Mouse (Mus musculus): ENCODE measurements around the gene Fmnl1.

Gene Fmnl1

DNA sequence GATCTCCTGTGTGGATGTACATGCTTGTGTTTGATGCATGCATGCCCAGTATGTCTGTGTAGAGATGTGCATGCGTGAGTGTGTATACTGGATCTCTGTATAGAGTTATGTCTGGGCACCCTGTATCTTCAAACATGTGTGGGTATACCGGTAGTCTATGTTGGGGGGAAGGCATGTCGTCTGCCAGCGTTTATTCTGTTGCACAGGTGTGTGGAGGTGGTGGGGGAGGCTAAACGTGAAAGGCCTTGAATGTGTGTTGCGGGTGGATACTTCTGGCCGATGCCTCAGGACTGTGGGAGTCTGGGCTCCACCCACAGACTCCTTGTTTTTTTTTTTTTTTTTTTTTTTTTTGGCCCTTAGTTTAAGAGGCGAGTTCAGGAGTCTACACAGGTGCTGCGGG, 10.4 kb downstream of the Fmnl1 start:
- DNase-seq (ENCODE audit: low spot score in 2 of 2) = no peak

DNA sequence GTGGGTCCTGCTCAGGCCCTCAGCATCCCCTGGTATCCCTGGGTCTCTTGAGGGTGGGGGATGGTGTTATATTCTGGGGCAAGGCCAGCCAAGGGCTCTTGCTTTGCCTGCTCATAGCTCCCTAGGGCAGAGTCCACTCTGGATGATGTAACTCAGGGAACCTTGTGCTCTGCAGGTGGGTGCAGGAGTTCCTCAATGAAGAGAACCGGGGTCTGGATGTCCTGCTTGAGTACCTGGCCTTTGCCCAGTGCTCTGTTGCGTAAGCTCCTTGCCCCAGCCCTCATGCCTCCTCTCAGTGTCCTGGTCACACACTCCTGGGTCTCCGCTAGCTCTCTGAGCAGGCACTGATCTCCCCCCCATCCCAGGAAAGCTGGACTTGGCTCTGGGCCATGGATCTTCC, 11.0 kb downstream of the Fmnl1 start:
- no peak for DNase-seq (ENCODE audit: low spot score in 2 of 2)

DNA sequence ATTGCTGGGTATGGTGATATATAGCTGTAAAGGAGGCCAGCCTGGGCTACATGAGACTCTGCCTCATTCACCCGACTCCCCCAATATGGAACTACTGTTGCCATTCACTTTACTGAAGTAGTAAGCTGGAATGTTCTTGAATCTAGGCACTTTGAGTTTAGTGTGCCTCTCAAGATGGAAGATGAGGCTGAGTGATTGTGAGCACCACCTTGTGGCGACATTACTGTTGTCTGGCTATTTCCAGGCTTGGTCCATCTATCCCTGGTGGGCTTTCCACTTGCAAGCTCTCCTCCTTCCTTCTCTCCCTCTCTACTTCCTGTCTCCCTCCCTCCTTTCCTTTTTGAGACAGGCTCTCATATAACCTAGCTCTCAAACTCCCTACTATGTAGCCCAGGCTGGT, 14.0 kb downstream of the Fmnl1 start:
- DNase-seq (ENCODE audit: low spot score in 2 of 2) = peak in 1 of 2 experiments; percentile 56

DNA sequence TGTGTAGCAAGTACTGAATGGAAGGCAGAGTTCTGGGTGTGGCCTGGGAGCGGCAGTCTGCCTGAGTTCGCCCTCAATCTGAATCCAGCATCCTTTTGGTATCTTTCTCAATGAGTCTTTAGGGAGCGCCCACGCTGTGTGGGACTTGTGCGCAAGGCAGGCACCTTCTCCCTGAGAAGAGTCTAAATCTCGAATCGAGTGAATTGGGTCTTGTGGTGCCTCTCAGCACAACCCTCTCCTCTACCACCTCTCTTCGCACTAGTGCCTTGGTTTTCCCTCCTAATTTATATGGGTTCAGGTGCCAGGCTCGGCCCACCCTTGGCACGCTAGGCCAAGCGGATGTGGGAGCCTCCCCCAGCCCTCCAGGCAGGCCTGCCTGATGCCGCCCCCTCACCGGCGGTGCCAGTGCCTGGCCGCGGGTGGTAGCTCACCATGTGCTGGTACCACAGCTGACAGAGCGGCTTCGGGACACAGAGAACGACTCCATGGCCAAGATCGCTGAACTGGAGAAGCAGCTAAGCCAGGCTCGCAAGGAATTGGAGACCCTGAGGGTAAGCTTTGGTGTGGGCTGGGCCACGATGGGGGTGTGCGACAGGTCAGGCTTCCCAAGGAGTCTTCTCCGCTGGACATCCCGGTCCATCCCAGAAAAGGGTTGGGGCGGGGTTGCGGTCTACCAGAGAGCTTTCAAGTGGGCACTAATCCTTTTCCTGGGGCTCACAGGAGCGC, 21.5 kb downstream of the Fmnl1 start:
- peak; percentile 77 to 84 for DNase-seq (ENCODE audit: low spot score in 2 of 2)

DNA sequence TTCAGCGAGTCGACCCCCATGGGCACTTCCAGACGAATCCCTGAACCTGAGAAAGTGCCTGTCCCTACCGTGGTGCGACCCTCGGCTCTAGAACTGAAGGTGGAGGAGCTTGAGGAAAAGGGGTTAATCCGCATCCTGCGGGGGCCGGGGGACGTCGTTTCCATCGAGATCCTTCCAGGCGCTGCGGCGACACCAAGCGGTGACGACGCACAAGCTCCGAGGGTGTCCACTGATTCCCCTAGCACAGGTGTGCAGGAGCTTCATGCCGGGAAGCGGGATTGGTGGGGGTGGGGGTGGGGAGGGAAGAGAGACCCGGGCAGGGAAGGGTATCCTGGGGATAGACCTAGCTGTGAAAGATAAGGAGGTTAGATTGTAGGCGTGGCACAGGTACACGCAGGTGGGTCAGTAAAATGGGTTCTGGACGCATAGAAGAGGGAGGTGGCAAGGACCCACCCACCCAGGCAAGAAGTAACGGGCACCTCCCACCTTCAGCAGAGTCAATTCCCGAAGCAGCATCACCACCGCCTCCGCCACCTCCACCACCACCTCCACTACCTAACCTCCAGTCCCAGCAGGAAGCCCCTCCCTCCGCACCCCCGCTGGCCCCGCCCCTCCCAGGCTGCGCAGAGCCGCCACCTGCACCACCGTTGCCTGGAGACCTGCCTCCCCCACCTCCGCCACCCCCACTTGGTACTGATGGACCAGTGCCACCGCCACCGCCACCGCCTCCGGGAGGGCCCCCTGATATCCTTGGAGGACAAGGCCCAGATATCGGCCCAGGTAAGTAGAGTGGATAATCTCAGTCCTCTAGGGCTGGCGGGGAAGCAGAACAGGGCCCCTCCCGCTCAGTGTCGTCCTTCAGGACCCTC, 22.3 kb downstream of the Fmnl1 start:
- peak; percentile 67 to 74 for DNase-seq (ENCODE audit: low spot score in 2 of 2)

DNA sequence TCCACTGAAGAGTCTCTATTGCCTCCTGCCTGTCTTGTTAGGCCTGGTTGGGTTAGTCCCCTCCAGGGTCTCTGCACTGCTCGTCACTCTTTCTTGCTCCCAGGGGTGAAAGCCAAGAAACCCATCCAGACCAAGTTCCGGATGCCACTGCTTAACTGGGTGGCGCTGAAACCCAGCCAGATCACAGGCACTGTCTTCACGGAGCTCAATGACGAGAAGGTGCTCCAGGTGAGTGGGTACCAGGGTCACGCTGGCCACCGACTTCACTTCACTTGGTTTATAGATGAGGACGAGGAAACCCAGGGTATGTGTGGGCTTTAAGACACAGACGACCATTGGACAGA, 22.9 kb downstream of the Fmnl1 start:
- peak in 1 of 2 experiments; percentile 28 for DNase-seq (ENCODE audit: low spot score in 2 of 2)

DNA sequence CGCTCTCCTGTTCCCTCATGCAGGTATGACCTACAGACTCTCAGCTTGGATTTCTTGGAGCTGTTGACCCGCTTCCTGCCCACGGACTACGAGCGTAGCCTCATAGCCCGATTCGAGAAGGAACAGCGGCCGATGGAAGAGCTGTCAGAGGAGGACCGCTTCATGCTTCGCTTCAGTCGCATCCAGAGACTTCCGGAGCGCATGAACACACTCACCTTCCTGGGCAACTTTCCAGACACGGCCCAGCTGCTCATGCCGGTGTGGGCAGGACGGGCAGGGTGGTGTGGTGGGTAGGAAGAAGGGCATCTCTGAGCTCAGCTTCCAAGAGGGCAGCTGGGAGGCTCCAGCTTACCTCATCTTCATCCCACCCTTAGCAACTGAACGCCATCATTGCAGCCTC, 24.3 kb downstream of the Fmnl1 start:
- DNase-seq (ENCODE audit: low spot score in 2 of 2) = no peak

DNA sequence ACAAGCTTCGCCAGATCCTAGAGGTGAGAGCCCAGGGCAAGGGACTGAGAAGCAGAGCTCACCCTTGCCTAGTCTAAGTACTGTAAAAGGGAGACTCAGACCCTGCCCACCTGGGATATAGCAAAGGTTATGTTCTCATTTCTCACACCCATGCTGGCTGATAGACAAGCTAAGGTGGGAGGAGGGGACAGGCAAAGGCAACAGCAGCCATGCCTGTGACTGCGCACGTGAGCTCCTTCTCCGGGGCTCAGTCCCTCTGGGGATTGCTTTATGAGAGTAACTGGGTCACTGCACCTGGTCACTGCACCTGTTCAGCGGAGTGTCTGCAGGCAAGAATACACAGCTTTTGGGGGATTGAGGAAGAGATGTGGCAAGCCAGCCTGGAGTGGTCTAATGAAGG, 24.7 kb downstream of the Fmnl1 start:
- no peak for DNase-seq (ENCODE audit: low spot score in 2 of 2)

DNA sequence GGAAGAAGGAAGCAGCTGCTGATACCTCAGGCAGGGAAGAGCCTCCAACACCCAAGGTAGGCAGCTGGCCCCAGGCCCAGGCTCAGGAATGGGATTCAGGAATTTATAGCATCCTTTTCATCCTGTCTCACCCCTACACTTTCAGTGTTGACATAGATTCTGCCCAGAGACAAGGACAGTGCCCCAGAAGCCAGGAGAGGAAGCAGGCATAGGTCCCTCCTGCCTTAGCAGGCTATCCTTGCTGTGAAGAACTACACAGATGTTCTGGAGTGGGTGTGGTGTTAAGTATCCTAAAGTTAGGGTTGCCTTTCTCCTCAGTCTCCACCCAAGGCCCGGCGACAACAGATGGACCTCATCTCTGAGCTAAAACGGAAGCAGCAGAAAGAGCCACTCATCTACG, 26.4 kb downstream of the Fmnl1 start:
- DNase-seq (ENCODE audit: low spot score in 2 of 2) = peak; percentile 67 to 81

DNA sequence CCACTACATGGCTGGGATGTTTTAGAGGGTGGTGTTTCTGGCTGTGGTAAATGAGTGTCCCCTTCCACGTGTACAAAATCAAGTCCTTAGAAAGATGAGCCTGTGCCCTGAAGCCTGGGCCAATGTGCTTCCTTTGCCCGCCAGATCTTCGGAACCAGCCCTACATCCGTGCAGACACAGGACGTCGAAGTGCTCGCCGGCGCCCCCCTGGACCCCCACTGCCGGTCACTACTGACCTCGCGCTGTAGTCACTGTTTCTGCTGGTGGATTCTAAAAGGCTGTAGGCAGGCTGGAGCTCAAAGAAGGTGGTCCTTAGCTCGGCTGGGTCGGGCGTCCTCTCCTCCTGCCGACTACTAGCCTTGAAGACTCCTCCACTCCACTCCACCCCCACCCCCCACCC, 27.4 kb downstream of the Fmnl1 start:
- DNase-seq (ENCODE audit: low spot score in 2 of 2) = no peak

DNA sequence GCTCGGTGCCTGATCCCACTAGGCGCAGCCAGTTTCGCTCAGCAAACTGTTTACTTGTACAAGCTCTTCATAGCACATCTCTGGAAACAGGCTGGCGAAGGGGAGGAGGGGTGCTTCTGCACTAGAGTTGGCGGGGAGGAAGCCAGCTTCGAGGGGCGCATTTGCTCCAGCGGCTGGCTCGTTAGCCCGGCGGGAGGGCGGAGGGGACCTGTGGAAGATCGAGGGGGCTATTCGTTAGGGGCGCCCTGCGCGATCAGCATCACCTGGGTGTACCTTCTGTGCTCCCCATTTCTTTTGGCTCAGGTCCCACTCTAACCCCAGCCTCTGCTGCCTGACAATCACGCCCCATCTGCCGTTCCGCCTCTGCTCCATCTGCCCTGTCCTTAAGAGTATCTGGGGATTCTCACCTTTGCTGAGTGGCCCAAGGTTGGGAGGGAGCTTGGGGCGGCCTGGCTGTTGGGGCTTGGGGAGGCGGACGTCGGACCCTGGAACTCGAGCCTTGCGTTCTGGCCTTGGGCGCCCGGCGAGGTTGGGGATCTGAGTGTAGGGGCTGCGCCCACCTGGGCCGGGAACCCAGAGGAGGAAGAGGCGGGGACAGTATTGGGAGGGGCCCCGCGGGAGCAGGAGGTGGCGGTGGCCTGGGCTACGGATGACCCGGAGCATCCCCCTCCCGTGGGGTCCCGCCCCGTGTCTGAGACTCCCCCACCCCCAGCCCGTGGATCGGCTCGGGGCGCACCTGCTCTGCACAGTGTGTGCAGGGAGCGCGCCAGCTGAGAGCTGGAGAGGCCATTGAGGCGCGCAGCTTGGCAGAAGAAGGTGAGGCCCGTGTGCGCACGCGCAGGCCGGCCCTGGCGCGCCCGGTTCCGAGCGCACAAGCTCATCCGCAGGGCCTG, 28.2 kb downstream of the Fmnl1 start:
- DNase-seq (ENCODE audit: low spot score in 2 of 2) = peak; percentile 85 to 89

DNA sequence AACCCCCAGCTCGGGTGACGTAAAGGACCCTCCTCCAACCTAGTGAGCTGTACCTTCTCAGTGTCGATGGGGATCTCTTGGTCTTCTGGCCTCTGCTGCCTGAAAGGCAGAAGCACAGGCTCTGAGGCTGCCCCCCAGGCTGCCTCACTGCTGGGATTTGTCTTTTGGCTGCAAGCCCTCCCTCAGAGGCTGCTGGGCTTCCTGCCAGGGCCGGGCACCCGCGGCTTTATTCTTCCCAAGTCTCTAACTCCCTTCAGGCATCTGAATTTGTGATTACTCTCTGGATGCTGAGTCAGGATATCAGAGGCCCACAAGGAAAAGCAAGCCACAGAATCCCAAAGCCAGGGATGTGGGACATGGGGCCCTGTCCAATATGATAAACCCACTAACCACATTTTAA, 30.8 kb downstream of the Fmnl1 start:
- DNase-seq (ENCODE audit: low spot score in 2 of 2) = peak; percentile 85

DNA sequence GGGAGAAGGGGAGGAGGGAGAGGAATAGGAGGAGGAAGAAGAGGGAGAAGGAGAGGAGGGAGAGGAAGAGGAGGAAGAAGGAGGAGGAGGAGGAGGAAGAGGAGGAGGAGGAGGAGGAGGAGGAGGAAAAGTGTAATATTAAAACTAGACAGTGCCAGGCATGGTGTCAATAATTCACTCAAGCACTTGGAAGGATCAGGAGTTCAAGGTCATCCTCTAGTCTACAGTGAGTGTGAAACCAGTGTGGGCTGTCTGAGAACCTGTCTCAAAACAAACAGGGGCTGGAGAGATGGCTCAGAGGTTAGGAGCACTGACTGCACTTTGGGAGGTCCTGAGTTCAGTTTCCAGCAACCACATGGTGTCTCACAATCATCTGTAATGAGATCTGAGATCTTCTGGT, 31.5 kb downstream of the Fmnl1 start:
- no peak for DNase-seq (ENCODE audit: low spot score in 2 of 2)

DNA sequence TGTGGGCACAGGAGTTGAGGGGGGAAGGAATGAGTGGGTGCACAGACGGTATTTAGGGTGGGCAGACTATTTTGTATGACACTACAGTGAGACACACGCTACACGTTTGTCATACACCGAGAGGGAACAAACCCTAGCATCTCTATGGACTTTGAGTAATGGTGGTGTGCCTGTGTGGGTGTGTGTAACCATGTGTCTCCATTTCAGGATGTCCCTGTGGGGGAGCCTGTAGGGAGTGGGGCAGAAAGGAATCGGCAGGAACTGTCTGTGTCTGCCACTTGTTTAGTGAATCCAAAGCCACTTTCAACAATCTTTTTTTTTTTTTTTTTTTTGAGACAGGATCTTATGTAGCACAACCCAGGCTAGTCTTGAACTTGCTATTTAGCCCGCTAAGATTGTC, 35.3 kb downstream of the Fmnl1 start:
- DNase-seq (ENCODE audit: low spot score in 2 of 2) = no peak

DNA sequence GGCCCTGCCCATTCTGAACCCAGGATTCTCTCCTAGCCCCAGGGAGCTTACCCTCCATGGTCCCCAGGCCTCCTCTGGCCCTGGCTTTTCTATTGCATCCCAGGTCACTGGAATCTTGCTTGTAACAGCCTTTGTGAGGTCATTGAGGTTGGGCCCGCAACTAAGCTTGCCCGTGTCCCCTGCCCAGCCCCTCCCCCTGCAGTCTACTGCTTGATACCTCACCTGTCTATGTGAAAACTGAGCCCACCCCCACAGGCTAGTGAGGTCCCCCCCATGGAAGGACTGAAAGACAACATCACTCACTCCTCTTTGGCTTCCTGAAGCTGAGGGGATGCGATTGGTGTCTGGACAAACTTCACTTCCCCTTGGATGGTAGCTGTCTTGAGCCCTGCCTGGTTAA, 37.6 kb downstream of the Fmnl1 start, which contains the start of gene 1700023F06Rik:
Gene 1700023F06Rik, minus strand, starts transcription at position 101 of the 400 bp plus-strand sequence.
- DNase-seq (ENCODE audit: low spot score in 2 of 2) = no peak

DNA sequence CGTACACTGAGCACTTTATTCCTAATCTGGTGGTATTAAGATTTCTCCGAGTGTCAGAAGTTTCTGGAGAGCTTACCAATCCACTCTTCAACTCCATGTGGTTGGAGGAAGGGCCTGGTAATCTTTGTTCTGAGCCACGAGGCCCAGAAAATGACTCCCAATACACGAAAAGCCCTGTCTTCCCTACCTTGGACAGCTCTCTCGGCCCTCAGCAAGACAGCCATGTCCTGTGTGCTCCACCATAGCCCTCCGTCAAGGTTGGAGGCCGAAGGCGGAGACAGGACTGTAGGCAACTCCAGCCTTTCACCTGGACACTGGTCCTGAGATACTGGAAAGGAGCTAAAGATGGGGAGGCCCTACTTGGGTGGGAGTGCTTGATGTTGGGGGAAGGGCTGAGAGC, 39.4 kb downstream of the Fmnl1 start:
- DNase-seq (ENCODE audit: low spot score in 2 of 2) = no peak

DNA sequence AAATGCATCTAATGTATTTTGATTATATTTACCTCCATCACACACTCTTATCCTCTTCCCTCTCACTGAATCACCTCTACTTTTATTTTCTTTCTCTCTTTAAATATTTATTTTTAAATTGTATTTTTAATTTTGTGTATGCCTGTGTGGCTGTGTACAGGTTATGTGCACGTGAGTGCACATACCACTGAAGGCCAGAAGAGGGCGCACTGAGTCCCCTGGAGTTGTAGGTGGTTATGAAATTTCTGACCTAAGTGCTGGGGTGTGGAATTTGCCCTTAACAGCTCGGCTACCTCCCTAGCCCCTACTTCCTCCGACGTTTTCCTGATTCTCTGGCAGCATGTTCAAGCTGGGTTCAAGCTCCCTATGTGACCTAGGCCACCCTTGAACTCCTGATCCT, 42.8 kb downstream of the Fmnl1 start:
- DNase-seq (ENCODE audit: low spot score in 2 of 2) = no peak

DNA sequence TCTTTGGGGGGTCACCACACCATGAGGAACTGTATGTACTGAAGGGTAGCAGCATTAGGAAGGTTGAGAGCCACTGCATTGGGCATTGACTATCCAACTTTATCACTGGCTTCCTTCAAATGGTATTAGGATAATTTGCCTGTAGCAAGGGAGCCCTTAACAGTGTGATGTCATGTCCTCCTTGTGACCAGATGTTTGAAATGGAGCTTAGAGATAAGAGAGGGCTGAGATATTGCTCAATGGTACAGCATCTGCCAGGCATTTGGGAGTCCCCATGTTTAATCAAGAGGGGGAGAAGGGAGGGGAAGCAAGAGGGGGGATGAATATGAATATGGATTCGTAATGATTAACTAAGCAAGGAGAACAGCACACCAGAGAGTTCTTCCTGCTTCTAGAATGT, 44.4 kb downstream of the Fmnl1 start:
- no peak for DNase-seq (ENCODE audit: low spot score in 2 of 2)

DNA sequence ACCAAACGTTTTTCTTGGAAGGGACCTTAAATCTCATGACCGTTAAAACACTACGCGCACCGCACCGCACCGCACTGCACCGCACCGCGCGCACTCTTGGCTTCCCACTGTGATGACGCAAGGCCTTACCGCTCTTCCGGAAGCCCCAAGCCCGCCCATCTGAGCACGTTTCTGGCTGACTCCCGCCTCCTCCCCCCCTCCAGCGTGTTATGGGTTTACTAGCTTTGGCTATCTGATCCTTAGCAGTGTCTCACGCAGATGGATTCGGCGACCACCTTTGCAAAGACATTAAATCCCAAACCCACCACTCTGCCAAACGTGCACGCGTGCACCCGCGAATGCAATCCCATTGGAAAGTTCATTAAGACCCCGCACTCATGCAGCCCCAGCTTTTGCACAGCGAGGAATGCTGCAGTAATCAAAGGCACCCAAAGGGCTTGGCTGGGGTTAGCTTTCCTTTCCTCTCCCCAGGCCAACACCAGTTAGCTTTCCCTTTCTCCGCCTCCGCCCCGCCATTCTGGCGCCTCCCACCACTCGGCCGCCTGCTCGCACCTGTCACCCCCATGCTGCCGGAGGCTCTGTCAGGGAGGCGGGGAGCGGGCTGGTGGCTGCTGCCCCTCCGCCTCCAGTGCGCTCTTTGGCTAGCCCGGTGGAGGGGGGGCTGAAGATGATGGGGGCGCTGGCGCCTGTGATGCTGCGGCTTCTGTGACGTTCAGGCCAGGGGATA, 47.0 kb downstream of the Fmnl1 start, which contains the start of gene Spata32:
Gene Spata32, minus strand, starts transcription at position 643 of the 727 bp plus-strand sequence.
- peak; percentile 68 to 71 for DNase-seq (ENCODE audit: low spot score in 2 of 2)

DNA sequence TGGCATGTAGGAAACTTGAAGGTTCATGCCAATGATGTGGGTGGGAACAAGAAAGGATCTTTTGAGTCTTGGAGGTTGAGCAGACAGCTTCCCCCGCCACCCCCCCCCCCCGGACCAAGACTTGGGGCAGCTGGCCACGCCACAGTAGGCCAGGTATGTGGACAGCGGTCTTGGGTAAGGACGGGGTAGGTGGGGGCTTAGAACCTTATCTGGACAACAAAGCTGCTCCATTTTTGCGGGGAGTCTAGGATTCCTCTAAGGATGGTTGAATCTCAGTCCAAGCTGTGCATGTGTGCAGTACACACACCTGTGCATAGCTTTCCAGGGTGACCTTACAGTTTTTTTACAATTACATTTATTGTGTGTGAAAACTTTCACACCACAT, 47.6 kb downstream of the Fmnl1 start:
- DNase-seq (ENCODE audit: low spot score in 2 of 2) = no peak

DNA sequence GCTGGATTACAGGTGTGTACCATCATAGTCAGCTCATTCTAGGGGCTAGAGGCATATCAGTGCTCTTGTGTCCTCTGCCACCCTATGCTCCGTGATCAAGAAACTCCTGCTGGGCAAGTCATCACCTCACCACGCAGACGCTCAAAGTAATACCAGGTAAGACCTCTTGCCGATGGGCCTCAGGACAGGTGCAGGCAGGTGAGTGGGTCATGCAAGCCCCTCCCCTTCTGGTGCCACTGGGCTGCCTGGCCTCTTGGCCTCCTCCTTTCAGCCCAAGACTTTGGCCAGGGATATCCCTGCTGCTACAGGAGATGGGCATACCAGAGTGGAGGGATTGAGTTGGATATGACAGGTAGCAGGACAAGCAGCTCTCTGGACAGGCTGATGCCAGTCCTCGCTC, 48.4 kb downstream of the Fmnl1 start:
- DNase-seq (ENCODE audit: low spot score in 2 of 2) = no peak

Measured in frontal cortex, postnatal 36 days (tissue).